Mouse (Mus musculus) testis, postnatal 10 days (tissue): ENCODE measurements around the gene Psmb3.
"Not testable (repeated sequence)": the region's sequence is repeated elsewhere in the genome, so short reads cannot be mapped to it uniquely, and the experiment has no call there.

ENCODE experiments used
- DNase-seq: peaks from one replicate; pipeline ENCODE4 v3.0.0; 2021; ENCODE audit warnings: low spot score

Gene Psmb3

GRCm38 (mm10) chr11:97695712-97696401, 7.3 kb upstream of the Psmb3 start:
- no peak for DNase-seq

DNA sequence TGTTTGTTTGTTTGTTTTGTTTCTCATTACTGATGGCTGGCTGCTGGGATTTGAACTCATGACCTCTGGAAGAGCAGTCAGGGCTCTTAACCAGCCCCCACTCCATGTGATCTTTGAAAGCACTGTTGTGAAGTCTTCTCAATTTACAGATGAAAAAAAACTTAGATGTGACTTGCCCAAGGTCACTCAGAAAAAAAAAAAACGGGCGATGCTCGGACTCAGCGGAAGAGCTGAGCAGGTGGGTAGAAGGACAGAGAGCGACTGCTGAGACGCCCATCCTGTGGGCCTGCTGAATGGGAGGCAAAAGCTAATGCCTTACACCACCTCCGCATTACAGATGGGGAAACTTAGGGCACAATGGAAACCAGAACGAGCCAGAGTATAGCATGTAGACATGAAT, 6.5 kb upstream of the Psmb3 start:
- DNase-seq: no peak

- DNase-seq: no peak
These were observed 5.9 kb upstream of the Psmb3 start for GRCm38 (mm10) chr11:97697199-97697890.

GRCm38 (mm10) chr11:97697891-97698529, 5.2 kb upstream of the Psmb3 start:
- DNase-seq: no peak

GRCm38 (mm10) chr11:97698741-97699611, 4.2 kb upstream of the Psmb3 start:
- DNase-seq: peak; percentile 94

- DNase-seq: peak; percentile 97
These were observed 3.6 kb upstream of the Psmb3 start for GRCm38 (mm10) chr11:97699626-97700002.

DNA sequence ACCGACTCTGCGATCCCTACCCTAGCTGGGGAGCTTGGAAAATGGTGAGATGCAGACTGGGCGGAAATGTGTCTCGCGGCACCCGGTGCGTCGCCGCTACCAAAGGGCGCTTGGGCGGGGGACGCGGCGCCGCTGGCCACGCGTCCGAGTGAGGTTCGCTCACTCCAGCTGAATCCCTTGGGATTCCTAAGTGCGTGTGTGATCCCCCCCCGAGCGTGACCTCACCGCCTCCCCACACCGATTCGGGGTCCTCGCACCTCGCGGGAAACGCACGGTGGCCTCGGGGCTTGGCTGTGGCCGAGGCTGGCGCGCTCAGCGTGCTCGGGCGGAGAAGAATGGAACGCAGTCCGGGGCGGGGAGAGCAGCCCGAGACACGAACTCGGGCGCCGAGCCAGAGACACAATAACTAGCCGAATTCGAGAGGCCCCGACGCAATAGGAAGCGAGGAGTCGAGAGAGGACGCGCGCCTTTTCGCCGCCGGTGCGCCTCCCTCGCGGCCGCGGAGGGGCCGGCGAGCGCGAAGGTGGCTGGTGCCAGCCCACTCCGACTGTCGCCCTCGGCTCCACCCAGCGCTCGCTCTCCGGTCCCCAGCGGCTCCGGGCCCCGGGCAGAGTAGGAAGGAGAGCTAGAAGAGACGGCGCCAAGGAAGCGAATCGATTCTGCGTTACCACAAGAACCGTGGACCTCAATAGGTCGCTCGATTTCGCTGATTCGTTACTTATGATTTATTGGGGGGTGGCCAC, 3.0 kb upstream of the Psmb3 start, which contains the start of gene Pcgf2:
TSS of gene Pcgf2 (minus strand) at position 495 of the 743 bp plus-strand sequence.
- peak; percentile 91 for DNase-seq

DNA sequence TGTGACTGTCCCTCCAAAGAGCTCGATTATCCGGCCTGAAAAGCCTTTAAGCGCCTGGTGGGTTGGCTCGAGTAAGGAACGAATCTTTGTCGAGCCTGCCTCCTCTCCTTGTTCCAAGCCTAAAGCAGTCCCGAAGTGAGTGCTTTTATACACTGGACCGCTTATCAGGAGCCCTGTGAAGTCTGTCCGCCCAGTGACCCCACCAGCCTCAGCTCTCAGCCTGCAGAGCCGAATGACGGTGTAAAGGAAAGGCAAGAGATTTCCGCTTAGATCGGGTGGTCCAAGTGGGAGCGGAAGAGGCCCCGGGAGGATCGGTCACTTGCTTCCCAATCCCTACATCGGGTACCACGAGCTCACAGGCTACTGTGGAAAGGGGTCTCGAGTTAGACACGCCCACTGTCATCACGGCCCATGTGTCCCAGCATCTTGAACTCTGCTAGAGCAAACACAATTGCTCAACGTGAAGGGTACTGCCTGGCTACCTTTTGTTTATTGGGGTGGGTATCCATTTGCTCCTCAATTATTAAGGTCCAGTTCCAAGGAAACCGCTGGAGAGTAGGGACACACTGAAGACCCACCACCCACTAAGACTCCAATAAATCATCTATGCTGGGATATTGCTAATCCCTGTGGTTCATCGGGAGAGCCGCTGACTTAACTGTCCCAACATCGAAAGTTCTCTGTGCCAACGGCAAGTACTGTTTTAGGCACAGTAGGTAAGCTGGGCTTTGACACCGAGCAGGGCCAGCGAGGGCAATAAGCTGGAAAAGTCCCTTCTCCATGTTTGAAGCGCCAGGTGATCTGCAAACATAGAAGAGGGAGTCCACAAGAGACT, 2.2 kb upstream of the Psmb3 start:
- peak; percentile 60 for DNase-seq

GRCm38 (mm10) chr11:97701581-97702392, 1.4 kb upstream of the Psmb3 start:
- no peak for DNase-seq

GRCm38 (mm10) chr11:97702393-97702745, 830 bp upstream of the Psmb3 start:
- peak; percentile 92 for DNase-seq

- DNase-seq: not testable (repeated sequence)
These were observed 6.9 kb downstream of the Psmb3 start for GRCm38 (mm10) chr11:97710067-97710466.

DNA sequence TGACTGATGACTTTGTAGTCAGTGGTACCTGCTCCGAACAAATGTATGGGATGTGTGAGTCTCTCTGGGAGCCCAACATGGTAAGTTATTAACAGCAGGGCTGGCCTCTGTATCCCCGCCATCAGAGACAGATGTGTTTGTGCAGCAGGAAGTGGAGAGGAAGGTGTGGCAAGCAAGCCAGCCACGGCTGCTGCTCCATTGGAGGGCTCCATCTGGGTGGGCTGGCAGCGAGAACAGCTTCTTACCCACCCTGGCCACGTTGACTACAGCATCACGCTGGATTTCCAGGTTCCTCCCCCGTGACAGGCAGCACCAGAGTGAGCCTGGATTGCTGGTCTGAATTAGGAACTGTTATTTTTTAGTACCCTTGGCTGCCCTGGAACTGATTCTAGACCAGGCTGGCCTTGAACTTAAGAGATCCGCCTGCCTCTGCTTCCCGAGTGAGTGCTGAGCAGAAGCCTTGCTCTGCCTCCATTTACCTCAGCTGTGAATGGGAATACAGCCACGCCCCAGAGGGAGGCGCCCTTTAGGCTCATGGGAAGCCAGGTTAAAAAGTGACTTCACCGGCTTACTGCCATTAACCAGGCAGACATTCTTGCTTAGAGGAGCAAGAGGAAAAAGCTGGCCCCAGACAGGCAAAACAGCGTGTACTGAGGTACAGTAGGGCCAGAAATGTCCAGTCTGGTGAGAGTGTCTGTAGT, 8.2 kb downstream of the Psmb3 start:
- no peak for DNase-seq

- no peak for DNase-seq
These were observed 9.1 kb downstream of the Psmb3 start for GRCm38 (mm10) chr11:97712286-97712685.

DNA sequence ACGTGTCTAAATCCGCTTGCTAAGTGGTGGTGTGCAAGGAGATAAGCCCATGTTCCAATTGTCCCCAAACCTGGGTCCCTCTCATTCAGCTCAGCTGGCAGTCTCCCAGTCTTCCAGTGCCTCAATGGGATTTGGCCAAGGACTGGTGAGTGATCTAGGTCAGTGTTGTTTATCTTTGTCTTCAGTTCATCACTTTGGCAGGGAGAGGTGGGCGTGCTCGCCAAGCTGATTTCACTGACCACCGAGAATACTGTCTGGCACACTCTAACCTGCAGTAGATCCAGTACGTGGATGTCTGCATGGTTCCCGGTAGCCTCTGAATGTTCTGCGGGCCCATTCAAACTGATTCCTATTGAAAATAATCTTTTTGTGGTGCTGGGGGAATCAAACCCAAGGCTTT, 10.7 kb downstream of the Psmb3 start:
- DNase-seq: no peak

- no peak for DNase-seq
These were observed 11.2 kb downstream of the Psmb3 start for GRCm38 (mm10) chr11:97714356-97714755.

DNA sequence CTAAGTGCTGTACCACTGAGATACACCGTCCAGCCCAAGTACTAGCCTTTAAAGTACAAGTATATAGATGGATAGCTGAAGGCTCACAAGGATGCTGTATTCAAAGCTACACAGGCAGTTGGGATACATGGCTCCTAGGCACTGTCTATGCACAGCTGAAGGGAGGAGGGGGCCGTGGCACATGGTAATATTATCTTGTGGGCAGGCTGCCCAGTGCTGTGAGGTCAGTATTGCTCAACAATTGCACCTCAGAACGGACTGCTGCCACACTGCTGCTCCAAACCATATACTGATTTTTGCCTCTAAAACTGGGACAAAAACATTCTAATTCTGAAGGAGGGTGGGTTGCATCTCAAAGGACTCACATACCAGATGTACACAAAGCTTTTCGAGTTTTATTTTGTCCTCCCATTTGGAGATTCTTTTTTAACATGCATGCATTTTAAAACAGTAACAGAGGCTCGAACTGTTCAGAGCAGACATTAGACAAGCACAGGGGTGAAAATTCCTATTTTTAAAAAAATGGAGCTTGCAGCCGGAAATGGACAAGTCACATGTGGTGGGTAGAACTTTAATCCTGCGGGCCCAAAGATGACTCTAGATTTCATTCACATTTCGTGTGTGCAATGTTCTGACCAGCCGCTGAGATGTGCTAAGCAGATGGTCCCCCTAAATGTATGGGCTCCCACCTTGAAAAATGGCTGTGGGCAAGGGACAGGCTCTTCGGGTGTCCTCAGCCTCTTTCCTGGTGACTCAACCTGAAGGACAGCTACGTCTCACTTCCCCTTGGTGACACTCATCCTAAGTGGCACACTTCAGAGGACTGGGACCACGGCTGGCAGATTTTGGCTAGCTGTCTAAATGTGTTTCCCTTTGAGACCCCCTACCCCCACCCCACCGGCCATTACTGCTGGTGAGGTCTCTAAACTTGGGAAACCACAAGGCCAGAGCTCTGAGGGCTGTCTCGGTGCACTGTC, 11.9 kb downstream of the Psmb3 start:
- peak; percentile 59 for DNase-seq

GRCm38 (mm10) chr11:97716021-97716420, 12.8 kb downstream of the Psmb3 start:
- no peak for DNase-seq
